Mouse (Mus musculus): Measurements from ENCODE around the gene Ankrd10.
"Not testable (repeated sequence)": the region's sequence is repeated elsewhere in the genome, so short reads cannot be mapped to it uniquely, and the experiment has no call there.

The Ankrd10 gene

DNA sequence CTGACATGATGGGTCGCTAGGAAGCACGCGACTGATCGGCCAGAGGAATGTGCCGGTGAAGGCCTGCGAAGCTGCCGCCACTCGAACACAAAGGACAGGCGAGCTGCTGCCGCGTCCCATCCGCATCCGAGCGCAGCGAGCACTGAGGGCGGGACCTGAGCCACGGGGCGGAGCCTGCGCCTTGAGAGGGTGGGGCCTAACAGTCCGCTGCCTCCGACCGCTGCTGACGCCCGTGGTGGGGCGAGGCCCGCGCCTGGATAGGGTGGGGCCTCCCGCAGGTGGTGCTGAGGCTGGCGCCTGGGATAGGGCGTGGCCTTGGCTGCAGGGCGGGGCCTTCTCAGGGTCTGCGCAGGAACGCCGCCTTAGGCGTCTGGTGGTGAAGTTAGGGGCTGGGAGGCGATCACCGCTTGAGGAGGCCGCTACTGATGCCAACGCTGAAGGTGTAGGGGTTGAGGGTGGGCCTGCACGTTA lies at the start of gene Ankrd10:
Gene Ankrd10 (minus strand): TSS at position 147 of the 471 bp plus-strand sequence.
- DNase-seq = peak; percentile 97 to 98

DNA sequence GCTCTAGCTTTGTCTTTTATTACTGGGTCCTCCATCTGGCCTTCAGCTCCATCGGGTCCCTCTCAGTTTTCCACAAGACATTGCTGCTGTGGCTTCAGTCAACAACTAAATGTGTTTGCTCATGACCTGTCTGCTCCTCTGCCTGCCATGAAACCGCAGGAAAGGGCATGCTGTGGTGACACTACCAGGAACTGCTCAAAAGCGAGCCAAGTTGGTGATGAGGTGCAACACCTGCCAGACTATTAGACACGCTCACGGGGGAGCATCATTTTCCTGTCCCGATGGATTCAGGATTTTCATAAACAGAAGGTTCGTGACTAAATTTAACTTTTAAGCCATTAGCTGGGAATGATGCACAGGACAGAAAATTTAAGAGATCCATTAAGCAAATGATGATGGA lies 49.0 kb upstream of the Ankrd10 start:
- DNase-seq = no peak

DNA sequence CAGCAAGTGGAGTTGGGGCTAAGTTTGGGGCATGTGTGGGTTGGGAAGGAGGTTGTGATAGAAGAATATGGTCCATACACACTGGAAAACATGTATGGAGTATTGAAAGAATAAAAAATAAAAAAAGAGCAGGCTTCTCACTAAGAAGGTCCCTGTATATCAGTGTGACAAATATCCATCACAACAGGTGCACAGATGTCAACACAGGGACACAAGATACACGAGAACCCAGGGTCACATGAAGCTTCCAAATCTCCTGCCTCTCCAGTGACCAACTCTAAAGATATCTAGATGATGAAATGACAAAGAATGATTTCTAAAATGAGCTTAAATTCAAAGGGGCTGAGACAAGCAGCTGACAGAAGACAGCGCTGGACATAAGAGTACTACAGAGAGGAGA lies 32.8 kb upstream of the Ankrd10 start:
- no peak for DNase-seq

GRCm38 (mm10) chr8:11666023-11666716 lies 30.6 kb upstream of the Ankrd10 start:
- not testable (repeated sequence) for DNase-seq

DNA sequence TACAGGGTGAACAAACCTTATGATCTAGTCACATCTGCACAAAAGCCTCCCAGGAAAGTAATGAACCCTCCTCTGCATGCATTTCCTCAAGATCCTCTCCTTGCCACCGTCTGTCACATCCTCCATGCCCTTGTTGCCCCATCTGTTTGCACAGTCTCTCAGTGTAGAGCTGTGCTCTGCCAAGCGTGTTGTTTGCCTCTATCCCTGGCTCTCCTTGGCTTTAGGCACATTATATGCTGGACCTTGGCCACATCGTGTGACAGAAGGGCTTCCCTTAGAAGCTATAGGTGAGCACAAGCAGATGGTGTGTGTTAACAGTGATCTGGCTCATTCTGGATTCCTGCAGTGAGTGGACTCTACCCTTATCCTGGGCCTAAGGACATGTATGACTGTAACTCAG lies 26.4 kb upstream of the Ankrd10 start:
- DNase-seq = no peak

DNA sequence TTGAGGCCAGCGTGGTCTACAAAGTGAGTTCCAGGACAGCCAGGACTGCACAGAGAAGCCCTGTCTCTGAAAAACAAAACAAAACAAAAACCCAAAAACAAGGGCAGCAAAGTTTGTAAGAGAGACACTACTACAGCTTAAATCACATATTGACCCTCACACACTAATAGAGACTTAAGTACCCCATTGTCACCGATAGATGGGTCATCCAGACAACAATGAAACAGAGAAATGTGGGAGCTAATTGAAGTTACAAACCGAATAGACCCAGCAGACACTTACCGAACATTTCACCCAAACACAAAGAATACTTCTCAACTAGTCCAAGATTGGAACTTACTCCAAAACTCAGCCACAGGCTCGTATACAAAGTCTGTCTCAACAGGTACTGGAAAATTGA lies 14.5 kb upstream of the Ankrd10 start:
- no peak for DNase-seq

GRCm38 (mm10) chr8:11643123-11643522 lies 7.6 kb upstream of the Ankrd10 start:
- DNase-seq = no peak

DNA sequence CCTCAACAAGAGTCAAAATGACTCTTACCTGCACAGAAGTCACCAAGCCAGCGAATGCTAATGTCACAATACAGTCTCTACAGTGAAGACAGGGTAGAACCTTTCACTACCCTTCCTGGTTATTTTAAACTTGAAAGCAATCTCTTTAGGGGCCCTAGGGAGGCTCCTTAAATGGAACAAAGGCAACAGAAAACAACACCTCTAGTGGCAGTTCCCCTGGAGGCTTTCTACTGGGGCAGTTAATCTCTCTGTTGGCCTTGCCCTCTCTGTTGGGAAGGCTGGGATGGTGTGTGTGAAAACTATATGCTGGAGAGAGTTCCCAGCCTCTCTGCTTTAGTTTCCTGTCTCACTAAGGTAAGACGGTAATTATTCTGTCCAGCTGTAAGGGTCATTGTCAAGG lies 5.0 kb upstream of the Ankrd10 start:
- DNase-seq = no peak

DNA sequence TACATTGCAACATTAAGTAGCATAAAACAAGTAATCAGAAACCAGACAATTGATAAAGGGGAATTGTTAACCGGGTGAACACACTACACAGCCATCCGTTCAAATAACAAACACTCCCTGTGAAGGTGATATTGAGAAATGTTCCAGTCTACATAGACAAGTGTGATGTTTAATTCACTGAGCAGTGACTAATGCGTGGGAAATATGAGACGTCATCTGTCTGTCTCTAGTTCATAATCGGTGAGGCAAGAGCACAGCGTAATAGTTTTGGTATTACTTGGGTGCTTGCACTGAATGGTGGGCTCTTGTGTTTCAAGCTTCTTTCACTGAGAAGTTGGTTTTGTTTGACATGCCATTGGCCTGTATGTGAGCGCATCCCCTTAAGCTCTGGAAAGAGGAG lies 2.0 kb upstream of the Ankrd10 start:
- no peak for DNase-seq

- DNase-seq = peak; percentile 86 to 90
These were observed 934 bp upstream of the Ankrd10 start for GRCm38 (mm10) chr8:11636324-11637057.

DNA sequence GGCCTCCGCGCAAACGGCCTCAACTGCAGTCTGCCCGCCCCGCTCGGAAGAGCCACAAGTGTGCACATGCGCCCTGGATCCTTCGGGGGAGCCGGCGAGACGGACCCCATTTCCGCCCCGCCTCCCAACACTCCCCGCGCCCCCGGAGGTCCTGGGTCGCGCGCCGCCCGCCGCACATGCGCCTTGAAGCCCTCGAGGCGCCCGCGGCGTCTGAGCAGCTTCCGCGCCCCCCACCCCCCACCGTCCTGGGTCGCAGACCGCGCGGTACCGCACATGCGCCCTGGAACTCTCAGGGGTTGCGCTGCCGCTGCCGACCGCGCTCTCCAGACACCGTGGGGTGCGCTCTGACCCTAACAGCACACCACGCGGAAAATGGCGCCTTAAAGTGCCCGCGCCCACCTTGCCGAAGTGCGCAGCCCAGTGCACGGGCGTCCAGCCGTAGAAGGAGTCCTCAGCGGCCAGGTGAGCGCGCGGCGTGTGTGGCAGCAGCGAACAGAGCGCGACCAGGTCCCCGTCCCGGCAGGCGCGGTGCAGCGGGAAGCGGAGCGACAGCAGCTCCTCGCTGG lies 462 bp downstream of the Ankrd10 start:
- peak; percentile 90 to 93 for DNase-seq

DNA sequence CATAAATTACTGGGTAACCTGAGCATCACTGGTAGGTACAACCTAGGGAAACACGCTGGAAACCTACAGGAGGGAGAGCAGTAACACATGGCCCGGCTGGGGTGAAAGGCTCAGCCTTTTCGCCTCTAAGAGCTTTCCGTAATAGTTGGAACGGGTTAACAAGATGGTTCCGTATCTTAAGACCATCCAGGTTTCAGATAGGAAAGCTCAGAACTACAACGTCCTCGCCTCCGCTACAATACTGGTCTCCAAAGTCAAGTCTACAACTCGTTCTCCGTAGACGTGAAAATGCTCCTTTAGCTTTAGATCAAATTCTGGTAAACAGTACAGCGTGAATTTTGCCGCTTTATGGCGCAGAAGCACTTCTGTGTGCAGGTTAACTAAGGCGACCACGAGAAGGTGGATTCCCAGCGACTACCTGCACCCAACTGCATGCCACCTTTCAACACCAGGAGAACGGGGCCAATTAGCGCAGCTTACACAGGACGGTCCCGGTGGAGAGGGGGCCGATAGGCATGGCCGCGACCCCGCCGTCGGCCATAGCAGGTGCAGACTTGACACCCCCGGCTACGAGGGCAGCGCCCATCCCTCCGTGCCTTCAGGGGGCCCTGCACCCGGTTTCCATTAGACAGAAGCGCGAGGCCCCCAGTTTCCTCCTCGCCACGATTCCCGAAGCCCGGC lies 1.1 kb downstream of the Ankrd10 start:
- no peak for DNase-seq

DNA sequence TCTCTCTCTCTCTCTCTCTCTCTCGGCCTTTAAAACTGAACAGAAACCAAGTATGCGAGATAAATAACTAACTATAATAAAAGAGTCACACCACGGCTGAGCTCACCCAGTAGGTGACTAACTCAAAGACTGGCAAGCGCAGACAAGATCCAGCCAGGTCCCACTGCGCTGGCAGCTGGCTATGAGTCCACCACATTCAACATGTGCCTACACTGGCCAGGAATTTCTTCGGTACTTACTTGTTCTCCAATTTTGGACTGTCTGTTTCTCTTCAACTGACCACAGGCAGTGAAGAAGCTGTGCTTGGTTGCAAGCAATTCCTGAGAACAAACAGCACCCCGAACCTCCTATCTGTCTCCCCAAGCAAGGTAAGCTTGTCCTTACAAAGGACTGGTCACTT lies 2.1 kb downstream of the Ankrd10 start:
- no peak for DNase-seq

- peak; percentile 71 to 84 for DNase-seq
These were observed 3.2 kb downstream of the Ankrd10 start for GRCm38 (mm10) chr8:11632406-11632805.

DNA sequence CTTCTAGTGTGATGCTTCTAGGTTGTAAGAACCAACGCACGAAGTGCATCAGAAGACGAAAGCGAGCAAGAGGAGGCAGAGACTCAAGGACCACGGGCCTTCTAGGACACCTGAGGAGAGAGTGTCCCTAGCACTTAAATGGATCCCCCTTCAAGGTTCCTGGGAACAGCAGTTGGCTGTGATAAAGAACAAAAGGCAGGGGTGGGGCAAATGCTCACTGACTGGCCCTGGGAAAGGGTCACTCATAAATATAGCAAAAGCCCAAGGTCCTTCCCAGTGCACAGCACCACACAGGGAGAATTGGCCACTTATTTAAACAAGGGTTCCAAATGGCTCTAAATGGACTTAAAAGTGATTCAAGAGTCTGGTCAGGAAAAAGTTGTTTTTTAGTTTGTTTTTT lies 6.4 kb downstream of the Ankrd10 start:
- no peak for DNase-seq

DNA sequence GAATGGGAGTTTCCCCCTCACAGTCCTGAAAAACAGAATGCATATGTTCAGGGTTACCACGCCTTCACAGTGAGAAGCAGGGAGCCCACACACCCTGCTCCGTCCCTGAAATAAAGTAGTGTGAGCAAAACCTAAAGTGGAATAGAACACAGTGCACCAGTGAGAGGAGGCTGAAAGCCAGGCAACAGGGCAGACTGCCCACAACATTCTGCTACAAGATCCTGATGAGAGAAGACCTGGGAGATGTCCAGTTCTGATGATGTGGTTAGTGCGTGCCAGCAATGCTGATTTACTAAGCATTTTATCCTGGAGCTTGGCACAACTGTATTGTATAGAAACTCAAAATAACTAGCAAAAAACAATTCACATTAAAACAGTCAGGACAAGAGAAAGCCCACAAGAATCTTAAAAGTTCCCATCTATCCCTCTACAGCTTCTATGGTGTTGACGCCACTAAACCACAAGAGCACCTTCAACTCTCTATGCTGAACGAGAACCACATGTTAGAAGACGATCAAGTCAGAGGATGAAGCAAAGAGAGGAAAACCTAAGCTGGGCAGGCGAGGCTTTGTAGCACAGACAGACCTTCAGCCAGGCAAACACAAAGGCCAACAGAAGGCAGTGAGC lies 6.9 kb downstream of the Ankrd10 start:
- DNase-seq = no peak

DNA sequence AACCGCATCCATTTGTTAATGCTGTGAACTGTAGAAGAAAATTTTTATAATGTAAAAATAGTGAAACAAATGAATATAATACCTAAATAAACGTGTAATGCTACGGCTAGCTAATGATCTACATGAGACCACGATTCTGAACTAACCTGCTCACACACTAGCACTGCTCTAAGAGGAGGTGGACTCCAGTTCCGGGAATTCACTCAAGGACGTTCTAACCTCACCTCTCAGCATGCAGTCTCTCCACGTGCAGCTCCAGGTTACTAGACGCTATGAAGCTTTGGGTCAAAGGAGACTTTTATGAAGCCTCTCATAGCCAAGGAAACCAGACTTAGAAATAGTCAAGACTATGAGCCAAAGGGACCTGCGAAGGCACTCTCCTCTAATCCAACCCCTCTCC lies 7.8 kb downstream of the Ankrd10 start:
- no peak for DNase-seq

DNA sequence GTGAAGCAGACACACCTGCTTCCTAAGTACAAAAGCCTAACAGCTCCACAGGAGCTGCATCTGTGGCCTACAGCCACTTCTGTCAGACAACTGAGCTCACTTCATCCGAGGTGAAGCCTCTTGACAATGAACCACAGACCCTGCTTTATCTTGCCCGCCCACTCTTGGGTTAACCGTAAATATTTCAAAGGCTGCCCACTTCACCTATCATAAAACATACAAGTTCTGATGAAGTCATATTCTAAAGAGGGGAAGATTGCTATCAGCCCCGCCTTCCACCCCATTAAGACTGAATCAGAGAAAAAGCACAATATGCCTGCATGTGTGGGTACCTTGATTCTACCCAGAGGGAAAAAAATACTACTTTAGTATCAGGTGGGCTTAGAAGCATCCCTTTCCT lies 10.5 kb downstream of the Ankrd10 start:
- DNase-seq = no peak

- no peak for DNase-seq
These were observed 16.5 kb downstream of the Ankrd10 start for GRCm38 (mm10) chr8:11619091-11619490.

DNA sequence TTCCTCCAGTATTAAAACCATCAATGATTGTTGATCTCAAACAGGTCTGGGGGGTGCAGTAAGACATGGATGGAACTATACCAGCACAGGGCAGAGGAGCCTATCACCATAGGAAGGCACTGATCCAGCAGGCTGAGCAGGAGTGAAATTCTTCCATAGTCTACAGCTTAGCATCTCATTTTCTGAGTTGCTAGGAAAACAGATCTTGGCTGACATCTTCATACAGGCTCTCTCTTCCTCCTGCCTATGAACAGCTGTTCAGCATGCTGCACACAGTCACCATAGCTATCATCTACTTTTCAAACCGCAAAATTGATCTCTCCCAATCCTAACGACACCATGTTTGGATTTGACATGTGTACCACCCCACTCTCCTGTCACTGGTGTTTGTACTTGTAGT lies 17.5 kb downstream of the Ankrd10 start:
- DNase-seq = no peak

- peak in 1 of 2 experiments; percentile 73 for DNase-seq
These were observed 19.3 kb downstream of the Ankrd10 start for GRCm38 (mm10) chr8:11616294-11616693.

DNA sequence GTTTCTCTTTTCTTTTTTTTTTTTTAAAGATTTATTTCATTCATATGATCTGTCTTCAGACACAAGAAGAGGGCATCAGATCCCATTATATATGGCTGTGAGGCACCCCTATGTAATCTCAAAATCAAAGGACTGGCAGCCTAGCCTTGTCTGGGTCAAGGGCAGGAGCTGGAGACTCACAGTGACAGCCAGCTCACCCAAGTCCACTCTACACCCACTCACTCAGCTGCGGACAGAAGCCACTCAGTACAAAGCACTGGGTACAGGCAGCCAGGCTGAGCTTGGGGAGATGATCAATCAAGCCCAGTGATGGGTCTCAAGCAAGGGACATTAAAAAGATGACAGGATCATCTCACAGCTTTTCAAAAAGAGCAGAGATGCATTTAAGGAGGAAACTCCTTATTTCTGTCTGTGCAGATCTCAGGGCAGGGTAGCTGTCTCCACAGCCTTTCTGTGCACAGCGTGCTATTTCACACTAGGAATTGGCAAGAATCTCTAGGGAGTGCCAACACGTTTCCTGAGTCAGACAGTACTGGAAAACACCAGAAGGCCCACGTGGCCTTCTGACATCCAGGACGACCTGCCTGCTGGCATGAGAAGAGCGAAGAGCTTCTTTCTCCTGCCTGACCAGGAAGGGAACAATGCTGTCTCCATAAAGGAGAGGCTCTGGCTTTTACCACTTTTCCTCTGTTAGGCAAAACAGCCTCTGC lies 21.3 kb downstream of the Ankrd10 start:
- no peak for DNase-seq
